Mouse (Mus musculus) forebrain, embryonic 11.5 days (tissue): ENCODE data around the gene Krtdap. TPM values are rescaled to one million over a fixed set of nuclear protein-coding genes. Genes with fewer than 3 reads are reported as not detected.

Source experiments
- ATAC-seq: fragments of 200-750 bp; cut with Nextera tagmentation; replicated peaks from 2 replicates; pipeline ENCODE4 v1.8.0; 2017; ENCODE audit warnings: moderate TSS enrichment; ENCODE audit not compliant: low FRiP score
- DNase-seq: peaks from one replicate; pipeline ENCODE4 v3.0.0-alpha.2; 2017; ENCODE audit warnings: low spot score
- H3K27ac ChIP-seq: fragments of 300-500 bp; sonication (generic); 2 replicates; pipeline ENCODE4 v1.5.1; 2014; ENCODE audit warnings: low read depth, low read length
- H3K27me3 ChIP-seq: fragments of 300-500 bp; sonication (generic); 2 replicates; pipeline ENCODE4 v1.6.1; 2014; ENCODE audit warnings: mild to moderate bottlenecking, low read length, mixed read lengths; ENCODE audit not compliant: control insufficient read depth, insufficient read depth
- H3K36me3 ChIP-seq: fragments of 300-500 bp; sonication (generic); 2 replicates; pipeline ENCODE4 v1.6.1; 2014; ENCODE audit warnings: mild to moderate bottlenecking, low read length, moderate library complexity, mixed read lengths; ENCODE audit not compliant: control insufficient read depth, insufficient read depth
- H3K4me1 ChIP-seq: fragments of 300-500 bp; sonication (generic); replicated peaks from 2 replicates; pipeline ENCODE4 v1.6.1; 2014; ENCODE audit warnings: low read length, mixed read lengths; ENCODE audit not compliant: control insufficient read depth, insufficient read depth
- H3K4me2 ChIP-seq: fragments of 300-500 bp; sonication (generic); 2 replicates; pipeline ENCODE4 v1.6.1; 2014; ENCODE audit warnings: low read depth, mild to moderate bottlenecking, low read length, moderate library complexity, mixed read lengths; ENCODE audit not compliant: severe bottlenecking
- H3K4me3 ChIP-seq: fragments of 300-500 bp; sonication (generic); 2 replicates; pipeline ENCODE4 v1.5.1; 2014; ENCODE audit warnings: low read depth, low read length
- H3K9ac ChIP-seq: fragments of 300-500 bp; sonication (generic); 2 replicates; pipeline ENCODE4 v1.6.1; 2014; ENCODE audit warnings: low read length
- H3K9me3 ChIP-seq: fragments of 300-500 bp; sonication (generic); 2 replicates; pipeline ENCODE4 v1.6.1; 2016; ENCODE audit warnings: low read length, mixed read lengths; ENCODE audit not compliant: control insufficient read depth
- WGBS: fragments of 180-500 bp; shearing (Covaris S2); extraction: QIAGEN DNeasy Blood & Tissue Kit; methylation state at CpG from one replicate; pipeline ENCODE4 v1.1.7; 2014; 5-methylcytosine and 5-hydroxymethylcytosine counted together
- polyA plus RNA-seq: library from polyadenylated mRNA; unstranded; fragments of >200 nt; fragmentation: Nextera tagmentation; extraction: Ambion mirVana; gene quantifications from 2 replicates; pipeline ENCODE4 v1.2.1, GENCODE M21; 2014

The Krtdap gene
- polyA plus RNA-seq, 1 experiment from 2014 or later = not detected

- Histone ChIP-seq H3K4me1 (no peaks in the 10 kb centered on the region), H3K36me3 (no peaks in the 10 kb centered on the region), H3K9me3 (no peaks in the 10 kb centered on the region), H3K4me2 (no peak overlapping the region), H3K4me3 (no peak overlapping the region), H3K27ac (no peak overlapping the region), H3K27me3 (no peaks in the 10 kb centered on the region), H3K9ac (no peak overlapping the region)
- DNase-seq = no peak
- WGBS = 87% methylated on average over 3 of the region's 3 CpGs
- no peak for ATAC-seq
These were observed 52.6 kb downstream of the Krtdap start for GRCm38 (mm10) chr7:30840306-30840705.

Other genes with a start within 250 kb of the Krtdap start
- gene Hspb6, start 235.7 kb upstream of the Krtdap start, polyA plus RNA-seq = 5.5 and 7.4 TPM in 2 replicates
- 20.0 and 23.6 TPM in 2 replicates for gene Proser3, start 235.6 kb upstream of the Krtdap start, polyA plus RNA-seq
- 45.7 and 50.2 TPM in 2 replicates for gene Lin37, start 228.1 kb upstream of the Krtdap start, polyA plus RNA-seq
- 89.2 and 97.5 TPM in 2 replicates for gene U2af1l4, start 224.6 kb upstream of the Krtdap start, polyA plus RNA-seq
- gene Gm49396, start 224.6 kb upstream of the Krtdap start, polyA plus RNA-seq = 12.1 and 13.6 TPM in 2 replicates
- 96.1 and 99.3 TPM in 2 replicates for gene Psenen, start 224.3 kb upstream of the Krtdap start, polyA plus RNA-seq
- 4.7 and 6.0 TPM in 2 replicates for gene Igflr1, start 222.5 kb upstream of the Krtdap start, polyA plus RNA-seq
- gene Kmt2b, start 199.2 kb upstream of the Krtdap start, polyA plus RNA-seq = 14.3 TPM in 2 replicates
- gene Zbtb32, start 189.0 kb upstream of the Krtdap start, polyA plus RNA-seq = 0.15 and 0.31 TPM in 2 replicates
- 0.31 and 0.73 TPM in 2 replicates for gene Upk1a, start 175.0 kb upstream of the Krtdap start, polyA plus RNA-seq
- gene Cox6b1, start 161.7 kb upstream of the Krtdap start, polyA plus RNA-seq = 700 and 735 TPM in 2 replicates
- not detected in 2 replicates for gene Etv2, start 152.0 kb upstream of the Krtdap start, polyA plus RNA-seq
- 131 and 138 TPM in 2 replicates for gene Rbm42, start 137.6 kb upstream of the Krtdap start, polyA plus RNA-seq
- 68.9 and 76.6 TPM in 2 replicates for gene Haus5, start 122.9 kb upstream of the Krtdap start, polyA plus RNA-seq
- gene Pmis2, start 116.3 kb upstream of the Krtdap start, polyA plus RNA-seq = not detected in 2 replicates
- not detected in 2 replicates for gene 2200002J24Rik, start 89.0 kb upstream of the Krtdap start, polyA plus RNA-seq
- 0.72 and 1.7 TPM in 2 replicates for gene Atp4a, start 75.7 kb upstream of the Krtdap start, polyA plus RNA-seq
- 133 and 153 TPM in 2 replicates for gene Tmem147, start 58.4 kb upstream of the Krtdap start, polyA plus RNA-seq
- gene Gapdhs, start 44.2 kb upstream of the Krtdap start, polyA plus RNA-seq = 0.33 and 1.5 TPM in 2 replicates
- gene Sbsn, start 36.4 kb upstream of the Krtdap start, polyA plus RNA-seq = 0.27 and 1.8 TPM in 2 replicates
- gene Dmkn, start 24.1 kb upstream of the Krtdap start, polyA plus RNA-seq = not detected in 2 replicates
- gene Ffar2, start 35.9 kb downstream of the Krtdap start, polyA plus RNA-seq = not detected in 2 replicates
- gene Ffar3, start 68.3 kb downstream of the Krtdap start, polyA plus RNA-seq = not detected in 2 replicates
- not detected in 2 replicates for gene Ffar1, start 73.7 kb downstream of the Krtdap start, polyA plus RNA-seq
- gene Cd22, start 92.4 kb downstream of the Krtdap start, polyA plus RNA-seq = not detected in 2 replicates
- gene Mag, start 127.0 kb downstream of the Krtdap start, polyA plus RNA-seq = 0.11 and 0.20 TPM in 2 replicates
- gene Hamp2, start 136.8 kb downstream of the Krtdap start, polyA plus RNA-seq = not detected in 2 replicates
- gene Hamp, start 156.1 kb downstream of the Krtdap start, polyA plus RNA-seq = not detected in 2 replicates
- 28.4 and 29.3 TPM in 2 replicates for gene Usf2, start 168.9 kb downstream of the Krtdap start, polyA plus RNA-seq
- gene Lsr, start 185.6 kb downstream of the Krtdap start, polyA plus RNA-seq = 30.8 and 32.5 TPM in 2 replicates
- gene Fam187b, start 185.9 kb downstream of the Krtdap start, polyA plus RNA-seq = 0.81 and 1.3 TPM in 2 replicates